Mouse (Mus musculus) liver, postnatal 0 days (tissue): Measurements from ENCODE around the gene Klhl7. TPM values are rescaled to one million over a fixed set of nuclear protein-coding genes. Genes with fewer than 3 reads are reported as not detected.

ENCODE experiments used
- ATAC-seq: fragments of 200-750 bp; cut with Nextera tagmentation; 2 replicates; pipeline ENCODE4 v1.8.0; 2017; ENCODE audit warnings: mild to moderate bottlenecking, moderate library complexity
- DNase-seq: peaks from one replicate; pipeline ENCODE4 v3.0.0-alpha.2; 2016
- H3K27ac ChIP-seq: fragments of 300-500 bp; sonication (generic); 2 replicates; pipeline ENCODE4 v1.5.1; 2014; ENCODE audit warnings: antibody characterized with exemption, moderate library complexity, mild to moderate bottlenecking, low read depth
- H3K27me3 ChIP-seq: fragments of 300-500 bp; sonication (generic); 2 replicates; pipeline ENCODE4 v1.6.1; 2014; ENCODE audit warnings: low read length, control low read depth, mixed read lengths; ENCODE audit not compliant: insufficient read depth
- H3K36me3 ChIP-seq: fragments of 300-500 bp; sonication (generic); replicated peaks from 2 replicates; pipeline ENCODE4 v1.6.1; 2014; ENCODE audit warnings: mild to moderate bottlenecking, control low read depth, low read length, moderate library complexity, mixed read lengths; ENCODE audit not compliant: insufficient read depth
- H3K4me1 ChIP-seq: fragments of 300-500 bp; sonication (generic); 2 replicates; pipeline ENCODE4 v1.6.1; 2014; ENCODE audit warnings: antibody characterized with exemption, mild to moderate bottlenecking, control low read depth; ENCODE audit not compliant: insufficient read depth
- H3K4me2 ChIP-seq: fragments of 300-500 bp; sonication (generic); 2 replicates; pipeline ENCODE4 v1.6.1; 2014; ENCODE audit warnings: low read depth, mild to moderate bottlenecking, low read length, moderate library complexity, mixed read lengths
- H3K4me3 ChIP-seq: fragments of 300-500 bp; sonication (generic); 2 replicates; pipeline ENCODE4 v1.5.1; 2014; ENCODE audit warnings: low read depth, low read length
- H3K9ac ChIP-seq: fragments of 300-500 bp; sonication (generic); replicated peaks from 2 replicates; pipeline ENCODE4 v1.6.1; 2014; ENCODE audit warnings: mild to moderate bottlenecking, moderate library complexity
- H3K9me3 ChIP-seq: fragments of 300-500 bp; sonication (generic); 2 replicates; pipeline ENCODE4 v1.6.1; 2016; ENCODE audit warnings: mild to moderate bottlenecking, control low read depth, low read length, mixed read lengths
- CTCF ChIP-seq: sonication (generic); IDR thresholded peaks from 2 replicates; pipeline ENCODE4 v1.5.1; 2016; ENCODE audit warnings: antibody characterized with exemption, low read depth
- EP300 ChIP-seq: IDR thresholded peaks from 2 replicates; pipeline ENCODE4 v1.6.1; 2016; ENCODE audit warnings: antibody characterized with exemption, low read depth, mild to moderate bottlenecking
- WGBS: fragments of 180-500 bp; shearing (Covaris S2); extraction: QIAGEN DNeasy Blood & Tissue Kit; methylation state at CpG from one replicate; pipeline ENCODE4 v1.1.7; 2014; ENCODE audit not compliant: insufficient replicate concordance; 5-methylcytosine and 5-hydroxymethylcytosine counted together
- polyA plus RNA-seq: library from polyadenylated mRNA; unstranded; fragments of >200 nt; fragmentation: Nextera tagmentation; extraction: Ambion mirVana; gene quantifications from 2 replicates; pipeline ENCODE4 v1.2.1, GENCODE M21; 2015

Gene Klhl7
- polyA plus RNA-seq, 1 experiment from 2014 or later = 12.3 TPM

DNA sequence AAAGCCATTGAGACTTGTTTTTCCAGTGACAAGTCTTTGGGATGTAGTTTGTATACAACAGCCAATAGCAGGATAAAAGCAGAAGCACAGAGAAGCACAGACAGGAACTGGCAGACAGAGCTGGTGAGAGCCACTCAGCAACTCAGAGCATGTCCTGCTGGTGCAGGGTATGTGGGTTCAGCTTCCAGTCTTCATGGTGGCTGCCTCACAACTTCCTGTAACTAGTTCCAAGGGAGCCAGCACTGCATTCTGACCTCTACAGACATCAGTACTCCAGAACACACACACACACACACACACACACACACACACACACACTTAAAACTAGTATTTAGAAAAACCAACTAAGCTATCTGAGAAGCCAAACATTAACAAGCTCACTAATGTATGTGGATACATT, 71.7 kb downstream of the Klhl7 start:
- Histone ChIP-seq H3K4me2 (no peak overlapping the region), H3K4me1 (no peaks in the 10 kb centered on the region), H3K9ac (no peak overlapping the region), H3K27me3 (no peaks in the 10 kb centered on the region), H3K27ac (no peak overlapping the region), H3K4me3 (no peak overlapping the region), H3K9me3 (no peaks in the 10 kb centered on the region), H3K36me3 (peaks cover 22% of the 10 kb centered on the region)
- no peak for ATAC-seq
- TF ChIP-seq CTCF = no peak
- TF ChIP-seq EP300 = no peak
- DNase-seq = no peak

DNA sequence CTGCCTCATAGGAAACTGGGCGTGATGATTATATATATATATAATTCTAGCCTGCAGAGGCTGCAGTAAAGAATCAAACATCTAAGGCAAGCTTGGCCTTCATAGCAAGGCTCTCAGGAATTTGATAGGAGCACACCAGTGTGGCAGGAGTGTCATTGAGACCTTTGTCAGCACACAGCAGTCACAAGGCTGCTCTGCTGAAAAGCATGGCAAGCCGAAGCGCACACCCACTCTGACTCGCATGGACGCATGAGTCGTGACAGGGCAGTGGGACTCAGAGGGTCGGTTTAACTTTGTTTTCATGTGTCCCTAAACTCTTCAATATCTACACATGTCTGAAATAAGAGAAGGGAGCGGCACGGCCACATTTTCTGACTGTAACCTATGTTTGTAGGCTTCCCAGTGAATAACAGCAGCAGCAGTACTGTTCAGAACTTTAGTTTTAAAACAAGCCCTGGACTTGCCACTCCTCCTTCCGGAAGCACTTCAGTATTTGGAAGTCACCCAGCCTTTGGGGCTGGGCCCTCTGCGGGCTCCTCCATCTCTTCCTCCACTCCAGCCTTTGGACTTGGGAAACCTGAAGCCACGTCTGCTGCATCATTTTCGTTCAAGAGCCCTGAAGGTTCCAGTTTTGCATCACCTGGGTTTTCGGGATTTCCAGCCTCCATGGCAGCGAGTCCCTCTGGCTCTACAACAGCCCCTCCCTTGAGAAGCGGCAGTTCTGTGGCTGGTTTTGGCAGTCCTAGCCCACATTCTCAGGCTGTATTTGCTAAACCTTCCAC, 81.3 kb downstream of the Klhl7 start:
- Histone ChIP-seq H3K27ac (no peak overlapping the region), H3K9me3 (no peaks in the 10 kb centered on the region), H3K4me1 (no peaks in the 10 kb centered on the region), H3K27me3 (no peaks in the 10 kb centered on the region), H3K4me2 (no peak overlapping the region), H3K4me3 (no peak overlapping the region), H3K36me3 (peaks cover 29% of the 10 kb centered on the region), H3K9ac (no peak overlapping the region)
- DNase-seq (no peak), ATAC-seq (no peak)
- TF ChIP-seq CTCF (no peak), EP300 (no peak)
- 89% methylated on average over 16 of the region's 16 CpGs for WGBS

DNA sequence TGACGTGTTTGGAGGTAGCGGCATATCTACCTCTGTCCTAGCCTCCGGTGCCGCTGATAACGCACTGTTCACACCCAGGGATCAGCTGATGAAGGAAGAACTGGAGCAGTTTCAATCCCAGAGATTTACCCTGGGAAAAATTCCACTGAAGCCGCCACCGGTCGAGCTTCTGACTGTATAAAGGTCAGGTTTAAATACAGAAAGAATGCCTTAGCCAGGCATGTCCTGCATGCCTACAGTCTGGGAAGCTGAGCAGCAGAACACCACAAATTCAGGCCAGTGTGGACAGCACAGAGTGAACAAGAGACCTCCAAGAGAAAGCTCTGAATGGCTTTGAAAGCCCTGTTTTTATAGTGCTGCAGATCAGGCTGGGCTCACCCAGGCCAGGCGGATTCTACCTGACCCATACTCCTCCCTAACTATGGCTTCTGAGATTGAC, 81.9 kb downstream of the Klhl7 start:
- Histone ChIP-seq H3K4me2 (no peak overlapping the region), H3K27ac (no peak overlapping the region), H3K9ac (no peak overlapping the region), H3K36me3 (peaks cover 29% of the 10 kb centered on the region), H3K9me3 (no peaks in the 10 kb centered on the region), H3K4me1 (no peaks in the 10 kb centered on the region), H3K27me3 (no peaks in the 10 kb centered on the region), H3K4me3 (no peak overlapping the region)
- DNase-seq (no peak), ATAC-seq (no peak)
- no peak for TF ChIP-seq EP300
- TF ChIP-seq CTCF = no peak
- 88% methylated on average over 9 of the region's 9 CpGs for WGBS

DNA sequence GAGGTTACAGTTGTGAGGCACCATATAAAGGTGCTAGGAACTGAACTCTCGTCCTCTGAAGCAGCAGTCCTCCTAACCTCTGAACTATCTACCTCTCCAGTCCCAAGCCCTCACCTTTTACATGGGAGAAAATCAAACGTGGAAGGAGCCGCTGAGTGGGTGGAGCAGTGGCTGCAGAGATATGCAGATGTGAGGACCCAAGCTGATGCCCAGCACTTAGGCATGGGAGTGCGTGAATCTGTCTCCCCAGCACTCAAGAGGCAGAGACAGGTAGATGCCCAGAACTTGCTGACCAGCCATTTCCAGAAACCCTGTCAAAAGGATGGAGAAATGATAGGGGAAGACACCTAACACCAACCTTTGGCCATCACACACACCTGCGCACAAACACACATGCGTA, 82.7 kb downstream of the Klhl7 start:
- TF ChIP-seq EP300 = no peak
- no peak for TF ChIP-seq CTCF
- Histone ChIP-seq H3K4me2 (no peak overlapping the region), H3K36me3 (peaks cover 26% of the 10 kb centered on the region), H3K27ac (no peak overlapping the region), H3K4me3 (no peak overlapping the region), H3K9me3 (no peaks in the 10 kb centered on the region), H3K9ac (no peak overlapping the region), H3K4me1 (no peaks in the 10 kb centered on the region), H3K27me3 (no peaks in the 10 kb centered on the region)
- ATAC-seq = no peak
- WGBS = 83% methylated on average over 6 of the region's 6 CpGs
- no peak for DNase-seq

GRCm38 (mm10) chr5:24184011-24184410, 83.6 kb downstream of the Klhl7 start:
- no peak for ATAC-seq
- TF ChIP-seq EP300 = no peak
- TF ChIP-seq CTCF = no peak
- no peak for DNase-seq
- no peak overlapping the region for H3K4me3 ChIP-seq
- 81% methylated on average over 5 of the region's 5 CpGs for WGBS
- H3K9me3 ChIP-seq = no peaks in the 10 kb centered on the region
- no peaks in the 10 kb centered on the region for H3K4me1 ChIP-seq
- H3K27me3 ChIP-seq = no peaks in the 10 kb centered on the region
- no peak overlapping the region for H3K9ac ChIP-seq
- H3K36me3 ChIP-seq = peaks cover 26% of the 10 kb centered on the region
- no peak overlapping the region for H3K27ac ChIP-seq
- no peak overlapping the region for H3K4me2 ChIP-seq

DNA sequence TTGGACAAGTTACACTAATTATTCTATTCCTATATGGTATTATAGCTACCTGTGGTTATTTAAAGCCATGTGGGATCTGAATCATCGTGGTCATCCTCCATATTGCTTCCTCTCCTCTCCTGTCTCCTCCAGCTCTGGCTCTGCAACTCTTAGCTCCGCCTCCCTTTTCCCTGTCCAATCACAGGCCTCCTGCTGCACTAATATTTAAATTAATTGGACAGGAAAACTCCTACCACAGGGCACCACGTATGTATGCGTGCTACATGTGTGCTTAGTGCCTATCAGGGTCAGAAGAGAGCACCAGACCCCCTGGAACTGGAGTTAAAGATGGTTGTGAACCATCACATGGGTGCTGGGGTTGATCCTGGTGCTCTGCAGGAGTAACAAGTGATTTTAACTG, 88.1 kb downstream of the Klhl7 start:
- Histone ChIP-seq H3K27me3 (no peaks in the 10 kb centered on the region), H3K27ac (no peak overlapping the region), H3K4me3 (no peak overlapping the region), H3K4me2 (no peak overlapping the region), H3K9me3 (no peaks in the 10 kb centered on the region), H3K9ac (no peak overlapping the region), H3K4me1 (no peaks in the 10 kb centered on the region), H3K36me3 (no peaks in the 10 kb centered on the region; the same call in 1 of the 2 replicates)
- ATAC-seq = no peak
- WGBS = 70% methylated on average over 4 of the region's 4 CpGs
- no peak for TF ChIP-seq CTCF
- DNase-seq = no peak

DNA sequence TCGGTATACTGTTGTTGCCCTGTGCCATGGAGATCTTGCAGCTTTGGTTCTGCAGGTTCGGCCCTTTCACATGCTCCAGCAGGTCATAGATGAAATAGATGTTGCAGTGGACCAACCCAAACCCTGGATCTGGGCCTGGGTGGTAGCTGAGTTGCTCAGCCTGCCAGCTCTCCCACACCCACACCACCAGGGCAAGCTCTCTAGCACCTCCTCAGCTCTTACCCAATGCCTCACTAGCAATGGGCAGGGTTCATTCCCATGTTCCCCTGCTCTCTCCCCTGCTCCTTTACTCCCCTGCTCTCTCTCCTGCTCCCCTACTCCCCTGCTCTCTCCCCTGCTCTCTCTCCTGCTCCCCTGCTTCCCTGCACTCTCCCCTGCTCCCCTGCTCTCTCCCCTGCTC, 91.4 kb downstream of the Klhl7 start:
- H3K9ac ChIP-seq = no peak overlapping the region
- no peak overlapping the region for H3K27ac ChIP-seq
- H3K36me3 ChIP-seq = no peaks in the 10 kb centered on the region
- ATAC-seq (no peak), DNase-seq (no peak)
- H3K4me2 ChIP-seq = no peak overlapping the region
- H3K27me3 ChIP-seq = no peaks in the 10 kb centered on the region
- H3K9me3 ChIP-seq = no peaks in the 10 kb centered on the region
- no peak overlapping the region for H3K4me3 ChIP-seq
- TF ChIP-seq EP300 = no peak
- no peak for TF ChIP-seq CTCF
- 72% methylated on average over 2 of the region's 2 CpGs for WGBS
- H3K4me1 ChIP-seq = no peaks in the 10 kb centered on the region
